Mouse (Mus musculus) layer of hippocampus, adult 6 months (tissue): ENCODE measurements around the gene Il2ra. TPM values are rescaled to one million over a fixed set of nuclear protein-coding genes. Genes with fewer than 3 reads are reported as not detected.

Source experiments
- long read RNA-seq, 2 experiments: library from polyadenylated mRNA; unstranded; transcript quantifications; one replicate each; pipeline ENCODE4 v2.0.0; 2019 to 2020
- polyA plus RNA-seq: library from polyadenylated mRNA; unstranded; fragments of <200 nt; fragmentation: Nextera tagmentation; gene quantifications from 2 replicates; pipeline ENCODE4 v1.2.3, GENCODE M21; 2021

The Il2ra gene
- polyA plus RNA-seq, result 0.03 TPM in 1 of 2 replicates, not detected in the other
- long read RNA-seq, experiment 1, result 0 reads
- long read RNA-seq, experiment 2, partial matches to known transcripts, result 0 of 1 reads
- long read RNA-seq, experiment 2, other reads (novel, unspliced or antisense), result 1 of 1 reads

GRCm38 (mm10) chr2:11642451-11642941 is at the start of gene Il2ra:
Gene Il2ra, plus strand, starts transcription at chr2:11642807.

GRCm38 (mm10) chr2:11604053-11604452 is 38.6 kb upstream of the Il2ra start, which contains the start of gene Rbm17:
Gene Rbm17, minus strand, starts transcription at chr2:11604153.

DNA sequence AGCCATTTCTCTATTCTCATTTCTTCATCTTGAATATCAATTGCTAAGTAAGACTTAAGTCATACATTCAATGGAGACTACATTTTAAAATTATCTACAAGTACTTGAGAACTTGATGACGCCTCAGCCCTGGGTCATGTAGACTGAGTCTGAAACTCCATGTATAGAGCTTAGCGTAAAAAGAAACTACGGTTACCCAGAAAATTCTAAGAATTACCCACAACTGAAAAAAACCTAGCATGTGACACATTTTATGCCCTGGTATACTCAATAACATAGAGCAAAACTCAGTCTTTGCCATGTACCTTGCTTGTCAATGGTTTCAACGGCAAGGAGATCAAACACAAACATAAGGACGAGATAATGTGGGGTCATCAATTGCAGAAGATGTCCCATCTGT is 16.7 kb upstream of the Il2ra start, which contains the start of gene Gm17490:
TSS of gene Gm17490 (minus strand) at position 375 of the 400 bp plus-strand sequence.

GRCm38 (mm10) chr2:11705201-11706025 is 62.8 kb downstream of the Il2ra start, which contains the start of gene Il15ra:
Gene Il15ra, plus strand, starts transcription at chr2:11705290.

Other genes with a start within 250 kb of the Il2ra start
- 5.2 and 5.5 TPM in 2 replicates for gene Pfkfb3, start 88.7 kb upstream of the Il2ra start, polyA plus RNA-seq
- gene Rbm17, start 38.7 kb upstream of the Il2ra start, polyA plus RNA-seq, result 48.8 and 53.8 TPM in 2 replicates
- gene Gm17490, start 16.5 kb upstream of the Il2ra start, polyA plus RNA-seq, result not detected in 2 replicates
- gene Il15ra, start 62.5 kb downstream of the Il2ra start, polyA plus RNA-seq, result 2.6 and 3.1 TPM in 2 replicates
- gene Fbh1, start 134.8 kb downstream of the Il2ra start, polyA plus RNA-seq, result 35.7 and 41.5 TPM in 2 replicates
- 5.6 and 5.8 TPM in 2 replicates for gene Ankrd16, start 135.1 kb downstream of the Il2ra start, polyA plus RNA-seq